In genomic region chr12:75544259-75544658, GRCm38 (mm10) we compare ENCODE assay signal across 23 mouse cellular contexts. TPM values are rescaled to one million over a fixed set of nuclear protein-coding genes. Genes with fewer than 3 reads are reported as not detected.
DNase-seq lines count a peak whose midpoint lies in the region; ATAC-seq and TF ChIP-seq lines count a peak whose summit lies in the region.
"Had no signal": no experiment of that assay in that cellular context is flagged by ENCODE, and none has a peak within 500 bp of the region (broad histone marks: within the 10 kb centered on the region; RNA-seq: fewer than 3 reads in every experiment).

No protein-coding gene starts in this region.

- 76% methylated on average over 2 of the region's 2 CpGs for WGBS in embryonic facial prominence, embryonic 14.5 days
- 87% methylated on average over 2 of the region's 2 CpGs for WGBS in embryonic facial prominence, embryonic 10.5 days
- 88% methylated on average over 2 of the region's 2 CpGs for WGBS in midbrain, embryonic 11.5 days
- 88% methylated on average over 2 of the region's 2 CpGs for WGBS in midbrain, embryonic 15.5 days
- WGBS in stomach, postnatal 0 days, result 57% methylated on average over 2 of the region's 2 CpGs

- no peak for ATAC-seq in embryonic facial prominence, embryonic 14.5 days (ENCODE audit: low read depth)
- no peak for ATAC-seq in midbrain, embryonic 11.5 days (ENCODE audit: low FRiP score)
- ATAC-seq in midbrain, embryonic 15.5 days (replicated peaks), result no peak
- peak; percentile 90 for ATAC-seq in Patski
- ATAC-seq in stomach, postnatal 0 days (ENCODE audit: low FRiP score, low TSS enrichment), result peak; percentile 82; the same call in 1 of the 2 replicates
- ATAC-seq: forebrain, embryonic 13.5 days; forebrain, postnatal 0 days; hindbrain, postnatal 0 days had no signal

- CTCF ChIA-PET in Patski (lab: Charles Lee), result no interaction called here

- H3K27ac ChIP-seq in embryonic facial prominence, embryonic 14.5 days (replicated peaks; ENCODE audit: low read depth, low read length), result no peak overlapping the region
- H3K27ac ChIP-seq in embryonic facial prominence, embryonic 10.5 days (replicated peaks), result no peak overlapping the region
- H3K27ac ChIP-seq in midbrain, embryonic 11.5 days (ENCODE audit: low read depth, low read length), result no peak overlapping the region
- H3K27ac ChIP-seq in midbrain, embryonic 15.5 days, result no peak overlapping the region
- H3K27ac ChIP-seq in stomach, postnatal 0 days (replicated peaks), result 0 out of 2 replicates have a peak overlapping the region, but pooled peaks have one; percentile 56
- no peak overlapping the region for H3K27ac ChIP-seq in layer of hippocampus, adult 2 months
- H3K27ac ChIP-seq: embryonic facial prominence, embryonic 12.5 days; forebrain, embryonic 13.5 days; heart, embryonic 13.5 days; hindbrain, embryonic 13.5 days; hindbrain, postnatal 0 days had no signal

- DNase-seq in embryonic facial prominence, embryonic 14.5 days (ENCODE audit: low spot score), result peak; percentile 30
- DNase-seq in embryonic facial prominence, embryonic 10.5 days (ENCODE audit: low spot score), result no peak
- DNase-seq in midbrain, embryonic 11.5 days (ENCODE audit: low spot score, missing footprints), result peak; percentile 1
- no peak for DNase-seq in Patski (ENCODE audit: low read depth, low spot score)
- no peak for DNase-seq in stomach, postnatal 0 days (ENCODE audit: low spot score)
- DNase-seq in layer of hippocampus, adult 2 months (ENCODE audit: low spot score in 2 of 2), result no peak
- DNase-seq in cerebellum, postnatal 36 days, result no peak
- DNase-seq: adrenal gland, adult 8-10 months; adrenal gland, postnatal 36 days; cerebellum, adult 2 months; cerebellum, postnatal 10 days; embryo, embryonic 11 days; forebrain, postnatal 0 days; gastrocnemius, postnatal 36 days; heart, adult 11 months; heart, postnatal 10 days had no signal

- H3K4me1 ChIP-seq in embryonic facial prominence, embryonic 14.5 days (ENCODE audit: control insufficient read depth, insufficient read depth, low read length), result no peaks in the 10 kb centered on the region; the same call in 1 of the 2 replicates
- peaks cover 12% of the 10 kb centered on the region; the same call in 1 of the 2 replicates for H3K4me1 ChIP-seq in embryonic facial prominence, embryonic 10.5 days
- H3K4me1 ChIP-seq in midbrain, embryonic 11.5 days (ENCODE audit: control insufficient read depth, insufficient read depth, low read length), result no peaks in the 10 kb centered on the region
- H3K4me1 ChIP-seq in midbrain, embryonic 15.5 days, result no peaks in the 10 kb centered on the region
- peaks cover 5% of the 10 kb centered on the region; the same call in 1 of the 2 replicates for H3K4me1 ChIP-seq in stomach, postnatal 0 days (replicated peaks; ENCODE audit: control insufficient read depth, insufficient read depth)

- H3K9me3 ChIP-seq in embryonic facial prominence, embryonic 14.5 days (ENCODE audit: control insufficient read depth, low read length), result no peaks in the 10 kb centered on the region
- H3K9me3 ChIP-seq in embryonic facial prominence, embryonic 10.5 days, result no peaks in the 10 kb centered on the region
- no peaks in the 10 kb centered on the region for H3K9me3 ChIP-seq in midbrain, embryonic 11.5 days (ENCODE audit: control insufficient read depth, low read length)
- H3K9me3 ChIP-seq in midbrain, embryonic 15.5 days, result no peaks in the 10 kb centered on the region
- H3K9me3 ChIP-seq in stomach, postnatal 0 days (ENCODE audit: control insufficient read depth, low read length), result no peaks in the 10 kb centered on the region
- H3K9me3 ChIP-seq: embryonic facial prominence, embryonic 12.5 days; forebrain, embryonic 13.5 days; G1E; heart, embryonic 13.5 days; hindbrain, embryonic 13.5 days had no signal

- no peak for TF ChIP-seq CTCF in Patski (IDR thresholded peaks at IDR 0.05)
- no peak for TF ChIP-seq CTCF in stomach, postnatal 0 days (IDR thresholded peaks at IDR 0.05; ENCODE audit: low read depth)
- no peak for TF ChIP-seq CTCF in layer of hippocampus, adult 2 months (conservative IDR thresholded peaks at IDR 0.05)

- H3K9ac ChIP-seq in embryonic facial prominence, embryonic 14.5 days (ENCODE audit: low read depth, low read length), result no peak overlapping the region
- no peak overlapping the region for H3K9ac ChIP-seq in midbrain, embryonic 11.5 days (ENCODE audit: low read length)
- H3K9ac ChIP-seq in midbrain, embryonic 15.5 days, result no peak overlapping the region
- H3K9ac ChIP-seq in stomach, postnatal 0 days (ENCODE audit: low read length), result no peak overlapping the region
- H3K9ac ChIP-seq: embryonic facial prominence, embryonic 12.5 days; forebrain, embryonic 13.5 days; forebrain, postnatal 0 days; heart, embryonic 13.5 days; hindbrain, embryonic 13.5 days had no signal

- H3K36me3 ChIP-seq in embryonic facial prominence, embryonic 14.5 days (ENCODE audit: control insufficient read depth, insufficient read depth, low read length), result no peaks in the 10 kb centered on the region
- no peaks in the 10 kb centered on the region for H3K36me3 ChIP-seq in embryonic facial prominence, embryonic 10.5 days (replicated peaks)
- H3K36me3 ChIP-seq in midbrain, embryonic 11.5 days (ENCODE audit: control insufficient read depth, insufficient read depth, low read length), result no peaks in the 10 kb centered on the region
- no peaks in the 10 kb centered on the region for H3K36me3 ChIP-seq in midbrain, embryonic 15.5 days (replicated peaks)
- H3K36me3 ChIP-seq in stomach, postnatal 0 days (ENCODE audit: control insufficient read depth, insufficient read depth, low read length), result no peaks in the 10 kb centered on the region
- H3K36me3 ChIP-seq: embryonic facial prominence, embryonic 12.5 days; heart, embryonic 13.5 days; hindbrain, embryonic 13.5 days had no signal

- no peaks in the 10 kb centered on the region for H3K27me3 ChIP-seq in embryonic facial prominence, embryonic 14.5 days (replicated peaks; ENCODE audit: control insufficient read depth, insufficient read depth, low read length)
- no peaks in the 10 kb centered on the region for H3K27me3 ChIP-seq in embryonic facial prominence, embryonic 10.5 days (replicated peaks; ENCODE audit: low read depth, poor library complexity, severe bottlenecking)
- no peaks in the 10 kb centered on the region for H3K27me3 ChIP-seq in midbrain, embryonic 11.5 days (ENCODE audit: control insufficient read depth, insufficient read depth, low read length)
- H3K27me3 ChIP-seq in midbrain, embryonic 15.5 days (replicated peaks), result no peaks in the 10 kb centered on the region
- no peaks in the 10 kb centered on the region for H3K27me3 ChIP-seq in Patski
- H3K27me3 ChIP-seq in stomach, postnatal 0 days (ENCODE audit: control insufficient read depth, insufficient read depth, low read length), result no peaks in the 10 kb centered on the region
- H3K27me3 ChIP-seq: embryonic facial prominence, embryonic 12.5 days; forebrain, embryonic 13.5 days; heart, embryonic 13.5 days; hindbrain, embryonic 13.5 days had no signal

- TF ChIP-seq EP300 in stomach, postnatal 0 days (optimal IDR thresholded peaks at IDR 0.05), result no peak

- H3K4me2 ChIP-seq in embryonic facial prominence, embryonic 14.5 days (ENCODE audit: low read depth, low read length), result no peak overlapping the region
- H3K4me2 ChIP-seq in midbrain, embryonic 11.5 days, result no peak overlapping the region
- no peak overlapping the region for H3K4me2 ChIP-seq in midbrain, embryonic 15.5 days
- H3K4me2 ChIP-seq in stomach, postnatal 0 days (replicated peaks; ENCODE audit: low read depth), result no peak overlapping the region
- H3K4me2 ChIP-seq: embryonic facial prominence, embryonic 12.5 days; forebrain, embryonic 13.5 days; heart, embryonic 13.5 days; hindbrain, embryonic 13.5 days had no signal

- in situ Hi-C loops in Patski (cut with MboI; ENCODE audit: low pct_unique_long_range_greater_than_20kb), result no loop called here

- POLR2A ChIA-PET in Patski (lab: Charles Lee), result no interaction called here

- no peak overlapping the region for H3K4me3 ChIP-seq in embryonic facial prominence, embryonic 14.5 days (ENCODE audit: low read depth, low read length)
- no peak overlapping the region for H3K4me3 ChIP-seq in embryonic facial prominence, embryonic 10.5 days
- H3K4me3 ChIP-seq in midbrain, embryonic 11.5 days (ENCODE audit: low read depth, low read length), result no peak overlapping the region
- no peak overlapping the region for H3K4me3 ChIP-seq in midbrain, embryonic 15.5 days
- H3K4me3 ChIP-seq in stomach, postnatal 0 days (ENCODE audit: low read depth, low read length), result no peak overlapping the region
- no peak overlapping the region for H3K4me3 ChIP-seq in layer of hippocampus, adult 2 months
- H3K4me3 ChIP-seq: embryonic facial prominence, embryonic 12.5 days; forebrain, embryonic 13.5 days; heart, embryonic 13.5 days; hindbrain, embryonic 13.5 days had no signal

RNA-seq across cellular contexts. Expression of gene Ppp2r5e, which starts 51.8 kb away (rescaled TPM):
- 14.8 and 15.3 TPM in 2 replicates for polyA plus RNA-seq in embryonic facial prominence, embryonic 14.5 days (2014; fragmentation: Nextera tagmentation; extraction: Ambion mirVana)
- polyA plus RNA-seq in embryonic facial prominence, embryonic 10.5 days (2016; fragmentation: Nextera tagmentation; extraction: Ambion mirVana), result 13.2 and 14.5 TPM in 2 replicates
- polyA plus RNA-seq in midbrain, embryonic 11.5 days (2014; fragmentation: Nextera tagmentation; extraction: Ambion mirVana), result 22.3 and 24.7 TPM in 2 replicates
- 20.9 and 21.3 TPM in 2 replicates for polyA plus RNA-seq in midbrain, embryonic 15.5 days (2015; fragmentation: Nextera tagmentation; extraction: Ambion mirVana)
- polyA plus RNA-seq in Patski (2021), result 51.4 TPM
- 8.3 and 8.9 TPM in 2 replicates for polyA plus RNA-seq in stomach, postnatal 0 days (2015; fragmentation: Nextera tagmentation; extraction: Ambion mirVana)
- 10 to 100 TPM; 79.1 to 80.1 TPM for total RNA-seq in layer of hippocampus, adult 2 months (2021)

Comparison
In these comparisons a context has a peak if more than half of its experiments do, and no peak if none do; other contexts are left out.
1. DNase-seq: peak in embryonic facial prominence, embryonic 14.5 days (single experiment) and midbrain, embryonic 11.5 days (single experiment); none in embryonic facial prominence, embryonic 10.5 days (single experiment), Patski (single experiment), stomach, postnatal 0 days (single experiment), layer of hippocampus, adult 2 months (0 of 2) and cerebellum, postnatal 36 days (0 of 2).
2. ATAC-seq: peak in Patski (single experiment) and stomach, postnatal 0 days (single experiment); none in embryonic facial prominence, embryonic 14.5 days (single experiment), midbrain, embryonic 11.5 days (single experiment) and midbrain, embryonic 15.5 days (single experiment).